Mouse (Mus musculus): ENCODE measurements around the gene Smg6. TPM values are rescaled to one million over a fixed set of nuclear protein-coding genes. Genes with fewer than 3 reads are reported as not detected.

Smg6 gene
- total RNA-seq, 1 experiment: 19.9 TPM

DNA sequence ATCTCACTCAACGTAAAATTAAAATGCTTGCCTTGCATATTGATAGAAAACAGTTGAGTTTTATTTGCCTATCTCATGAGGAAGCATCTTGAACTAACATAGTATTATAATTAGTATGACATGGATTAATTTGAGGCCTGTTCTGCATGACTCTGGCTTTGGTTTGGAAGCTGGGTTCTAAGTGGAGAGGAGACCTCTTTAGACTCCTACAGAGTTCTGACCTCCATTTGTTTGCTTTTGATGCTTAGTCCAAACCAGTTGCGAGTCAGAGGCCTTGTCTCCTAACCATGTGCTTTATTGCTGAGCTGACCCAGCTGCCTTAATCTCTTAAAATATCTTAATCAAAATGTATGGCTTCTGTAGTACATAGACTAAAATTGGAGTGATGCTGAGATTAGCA is 32.0 kb downstream of the Smg6 start:
- Histone ChIP-seq H3K4me3 (ENCODE audit: insufficient read depth in 1 of 2, low read depth in 1 of 2, low read length in 2 of 2, poor library complexity in 1 of 2, severe bottlenecking in 1 of 2) (no peak overlapping the region), H3K36me3 (ENCODE audit: control insufficient read depth, insufficient read depth, low read length, poor library complexity, severe bottlenecking) (no peaks in the 10 kb centered on the region), H3K4me1 (ENCODE audit: control insufficient read depth in 2 of 2, insufficient read depth in 2 of 2, low read length in 2 of 2, poor library complexity in 1 of 2) (peaks cover 0 to 4% of the 10 kb centered on the region in 2 experiments; a peak in 1 of 4 replicates), H3K27ac (ENCODE audit: insufficient read depth, low read depth, low read length, poor library complexity, severe bottlenecking) (no peak overlapping the region), H3K9ac (ENCODE audit: insufficient read depth, low read depth, low read length, poor library complexity, severe bottlenecking) (no peak overlapping the region), H3K9me3 (ENCODE audit: control insufficient read depth, insufficient read depth, low read depth, low read length) (no peaks in the 10 kb centered on the region)
- in situ Hi-C loops (cut with MboI; ENCODE audit: low sequenced_read_pairs in 2 of 2, unreplicated experiment in 2 of 2): no loop called here
- TF ChIP-seq HCFC1 (IDR thresholded peaks at IDR 0.05; ENCODE audit: borderline replicate concordance, insufficient read depth, low read length) (no peak), ZC3H11A (IDR thresholded peaks at IDR 0.05; ENCODE audit: borderline replicate concordance, low read depth, low read length) (no peak), MAFK (IDR thresholded peaks at IDR 0.05; ENCODE audit: insufficient read depth, low read depth, low read length) (no peak), CHD2 (IDR thresholded peaks at IDR 0.05; ENCODE audit: low read depth, low read length) (no peak), ZNF384 (IDR thresholded peaks at IDR 0.05; ENCODE audit: low read depth, low read length) (no peak)
- DNase-seq (ENCODE audit: low read depth, low spot score): no peak

GRCm38 (mm10) chr11:74959501-74959900 is 33.9 kb downstream of the Smg6 start:
- in situ Hi-C loops (cut with MboI; ENCODE audit: low sequenced_read_pairs in 2 of 2, unreplicated experiment in 2 of 2): no loop called here
- H3K36me3 ChIP-seq (ENCODE audit: control insufficient read depth, insufficient read depth, low read length, poor library complexity, severe bottlenecking): no peaks in the 10 kb centered on the region
- TF ChIP-seq MAFK (IDR thresholded peaks at IDR 0.05; ENCODE audit: insufficient read depth, low read depth, low read length) (no peak), CHD2 (IDR thresholded peaks at IDR 0.05; ENCODE audit: low read depth, low read length) (no peak), ZNF384 (IDR thresholded peaks at IDR 0.05; ENCODE audit: low read depth, low read length) (no peak), HCFC1 (IDR thresholded peaks at IDR 0.05; ENCODE audit: borderline replicate concordance, insufficient read depth, low read length) (no peak), ZC3H11A (IDR thresholded peaks at IDR 0.05; ENCODE audit: borderline replicate concordance, low read depth, low read length) (no peak)
- H3K4me3 ChIP-seq (ENCODE audit: insufficient read depth in 1 of 2, low read depth in 1 of 2, low read length in 2 of 2, poor library complexity in 1 of 2, severe bottlenecking in 1 of 2): no peak overlapping the region
- DNase-seq (ENCODE audit: low read depth, low spot score): no peak
- no peak overlapping the region for H3K27ac ChIP-seq (ENCODE audit: insufficient read depth, low read depth, low read length, poor library complexity, severe bottlenecking)
- H3K9ac ChIP-seq (ENCODE audit: insufficient read depth, low read depth, low read length, poor library complexity, severe bottlenecking): no peak overlapping the region
- H3K4me1 ChIP-seq (ENCODE audit: control insufficient read depth in 2 of 2, insufficient read depth in 2 of 2, low read length in 2 of 2, poor library complexity in 1 of 2): peaks cover 0 to 4% of the 10 kb centered on the region in 2 experiments; a peak in 1 of 4 replicates
- no peaks in the 10 kb centered on the region for H3K9me3 ChIP-seq (ENCODE audit: control insufficient read depth, insufficient read depth, low read depth, low read length)

DNA sequence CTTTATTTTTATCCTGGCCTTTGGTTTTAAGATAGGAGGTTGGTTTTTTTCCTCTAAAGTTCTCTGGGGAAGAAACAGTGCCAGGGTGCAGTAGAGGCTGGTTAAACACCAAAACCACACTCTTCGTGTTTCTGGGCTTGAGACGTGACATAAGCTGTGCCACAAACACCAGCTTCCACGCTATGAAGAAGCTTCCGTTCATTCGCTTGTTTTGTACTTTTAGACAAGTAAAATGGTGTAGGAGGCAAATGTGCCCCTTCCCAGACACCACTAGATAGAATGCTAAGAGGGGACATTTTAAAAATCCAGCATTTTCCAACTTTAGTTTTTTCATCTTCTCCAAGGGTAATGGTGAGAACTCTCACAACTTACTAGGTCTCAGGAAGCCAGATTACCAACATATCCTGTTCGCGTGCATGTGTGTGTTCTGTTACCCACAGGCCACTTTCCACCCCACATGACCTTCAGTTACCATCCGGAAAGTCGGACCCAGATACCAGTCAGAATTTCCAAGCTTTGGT is 34.5 kb downstream of the Smg6 start:
- Histone ChIP-seq H3K9me3 (ENCODE audit: control insufficient read depth, insufficient read depth, low read depth, low read length) (no peaks in the 10 kb centered on the region), H3K36me3 (ENCODE audit: control insufficient read depth, insufficient read depth, low read length, poor library complexity, severe bottlenecking) (no peaks in the 10 kb centered on the region), H3K27ac (ENCODE audit: insufficient read depth, low read depth, low read length, poor library complexity, severe bottlenecking) (no peak overlapping the region), H3K4me1 (ENCODE audit: control insufficient read depth in 2 of 2, insufficient read depth in 2 of 2, low read length in 2 of 2, poor library complexity in 1 of 2) (no peaks in the 10 kb centered on the region), H3K4me3 (ENCODE audit: insufficient read depth in 1 of 2, low read depth in 1 of 2, low read length in 2 of 2, poor library complexity in 1 of 2, severe bottlenecking in 1 of 2) (no peak overlapping the region), H3K9ac (ENCODE audit: insufficient read depth, low read depth, low read length, poor library complexity, severe bottlenecking) (no peak overlapping the region)
- in situ Hi-C loops (cut with MboI; ENCODE audit: low sequenced_read_pairs in 2 of 2, unreplicated experiment in 2 of 2): no loop called here
- no peak for DNase-seq (ENCODE audit: low read depth, low spot score)
- TF ChIP-seq HCFC1 (IDR thresholded peaks at IDR 0.05; ENCODE audit: borderline replicate concordance, insufficient read depth, low read length): no peak
- TF ChIP-seq MAFK (IDR thresholded peaks at IDR 0.05; ENCODE audit: insufficient read depth, low read depth, low read length): no peak
- TF ChIP-seq ZC3H11A (IDR thresholded peaks at IDR 0.05; ENCODE audit: borderline replicate concordance, low read depth, low read length): no peak
- TF ChIP-seq ZNF384 (IDR thresholded peaks at IDR 0.05; ENCODE audit: low read depth, low read length): no peak
- TF ChIP-seq CHD2 (IDR thresholded peaks at IDR 0.05; ENCODE audit: low read depth, low read length): no peak

DNA sequence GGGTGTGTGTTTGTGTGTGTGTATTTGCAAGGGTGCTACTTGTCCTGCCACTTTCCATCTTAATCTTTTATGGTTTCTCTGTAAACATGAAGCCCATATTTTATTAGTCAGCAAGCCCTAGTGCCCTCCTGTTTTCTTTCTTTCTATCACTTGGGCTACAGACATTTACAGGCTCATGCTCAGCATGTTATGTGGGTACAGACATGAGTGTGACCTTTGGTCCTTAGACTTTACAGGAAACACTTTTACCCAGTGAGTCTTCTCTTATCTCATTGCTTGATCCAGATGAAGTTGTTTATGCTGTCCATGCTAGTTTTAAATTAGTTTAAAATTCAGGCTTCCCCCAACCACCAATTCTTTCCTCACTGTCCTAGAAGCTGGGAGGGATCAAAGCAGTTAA is 36.3 kb downstream of the Smg6 start:
- Histone ChIP-seq H3K9me3 (ENCODE audit: control insufficient read depth, insufficient read depth, low read depth, low read length) (no peaks in the 10 kb centered on the region), H3K9ac (ENCODE audit: insufficient read depth, low read depth, low read length, poor library complexity, severe bottlenecking) (no peak overlapping the region), H3K4me3 (ENCODE audit: insufficient read depth in 1 of 2, low read depth in 1 of 2, low read length in 2 of 2, poor library complexity in 1 of 2, severe bottlenecking in 1 of 2) (no peak overlapping the region), H3K4me1 (ENCODE audit: control insufficient read depth in 2 of 2, insufficient read depth in 2 of 2, low read length in 2 of 2, poor library complexity in 1 of 2) (no peaks in the 10 kb centered on the region), H3K27ac (ENCODE audit: insufficient read depth, low read depth, low read length, poor library complexity, severe bottlenecking) (no peak overlapping the region), H3K36me3 (ENCODE audit: control insufficient read depth, insufficient read depth, low read length, poor library complexity, severe bottlenecking) (no peaks in the 10 kb centered on the region)
- no peak for TF ChIP-seq MAFK (IDR thresholded peaks at IDR 0.05; ENCODE audit: insufficient read depth, low read depth, low read length)
- DNase-seq (ENCODE audit: low read depth, low spot score): no peak
- in situ Hi-C loops (cut with MboI; ENCODE audit: low sequenced_read_pairs in 2 of 2, unreplicated experiment in 2 of 2): no loop called here

DNA sequence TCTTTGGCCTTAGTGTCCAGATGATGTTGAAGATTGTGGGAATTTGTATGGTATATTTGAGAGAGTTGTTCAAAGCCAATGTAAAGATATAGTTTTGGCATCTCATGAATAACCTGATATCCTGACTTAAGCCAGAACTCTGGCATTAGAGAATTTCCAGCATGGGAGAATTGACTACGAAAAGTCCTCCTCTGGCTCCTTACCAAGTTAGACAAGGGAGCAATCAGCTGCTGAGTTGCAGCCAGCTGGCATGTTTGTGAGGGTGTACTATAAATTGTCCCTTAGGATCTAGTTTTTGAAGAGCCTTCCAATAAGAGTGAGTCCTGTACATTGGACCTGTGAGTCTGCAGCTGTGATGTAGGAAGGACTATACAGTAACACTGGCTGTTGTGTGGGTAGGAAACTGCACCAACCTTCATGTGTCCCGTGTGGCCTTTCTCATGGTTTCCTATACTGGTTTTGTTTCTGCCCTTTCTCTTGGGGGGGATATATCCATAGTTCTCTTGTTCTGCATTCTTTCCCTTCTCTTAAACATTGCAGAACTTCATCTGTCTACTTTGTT is 37.3 kb downstream of the Smg6 start:
- no peak for DNase-seq (ENCODE audit: low read depth, low spot score)
- H3K4me3 ChIP-seq (ENCODE audit: insufficient read depth in 1 of 2, low read depth in 1 of 2, low read length in 2 of 2, poor library complexity in 1 of 2, severe bottlenecking in 1 of 2): no peak overlapping the region
- H3K9me3 ChIP-seq (ENCODE audit: control insufficient read depth, insufficient read depth, low read depth, low read length): no peaks in the 10 kb centered on the region
- in situ Hi-C loops (cut with MboI; ENCODE audit: low sequenced_read_pairs in 2 of 2, unreplicated experiment in 2 of 2): no loop called here
- TF ChIP-seq CHD2 (IDR thresholded peaks at IDR 0.05; ENCODE audit: low read depth, low read length) (no peak), MAFK (IDR thresholded peaks at IDR 0.05; ENCODE audit: insufficient read depth, low read depth, low read length) (no peak), HCFC1 (IDR thresholded peaks at IDR 0.05; ENCODE audit: borderline replicate concordance, insufficient read depth, low read length) (no peak), ZC3H11A (IDR thresholded peaks at IDR 0.05; ENCODE audit: borderline replicate concordance, low read depth, low read length) (no peak), ZNF384 (IDR thresholded peaks at IDR 0.05; ENCODE audit: low read depth, low read length) (no peak)
- H3K9ac ChIP-seq (ENCODE audit: insufficient read depth, low read depth, low read length, poor library complexity, severe bottlenecking): no peak overlapping the region
- no peak overlapping the region for H3K27ac ChIP-seq (ENCODE audit: insufficient read depth, low read depth, low read length, poor library complexity, severe bottlenecking)
- no peaks in the 10 kb centered on the region for H3K4me1 ChIP-seq (ENCODE audit: control insufficient read depth in 2 of 2, insufficient read depth in 2 of 2, low read length in 2 of 2, poor library complexity in 1 of 2)
- H3K36me3 ChIP-seq (ENCODE audit: control insufficient read depth, insufficient read depth, low read length, poor library complexity, severe bottlenecking): no peaks in the 10 kb centered on the region
